Mouse (Mus musculus) left cerebral cortex, adult 9 months (tissue): ENCODE measurements at regions not wholly inside any gene's neighbourhood (a gene's known extent, or its start where the extent isn't known, plus 50 kb on each side); places are given as distances from the start of the nearest gene placed in this dataset.

Experiments used
- DNase-seq, 2 experiments: peaks; one replicate each; pipeline ENCODE4 v3.0.0; 2022; ENCODE audit warnings: low spot score in 2 of 2

DNA sequence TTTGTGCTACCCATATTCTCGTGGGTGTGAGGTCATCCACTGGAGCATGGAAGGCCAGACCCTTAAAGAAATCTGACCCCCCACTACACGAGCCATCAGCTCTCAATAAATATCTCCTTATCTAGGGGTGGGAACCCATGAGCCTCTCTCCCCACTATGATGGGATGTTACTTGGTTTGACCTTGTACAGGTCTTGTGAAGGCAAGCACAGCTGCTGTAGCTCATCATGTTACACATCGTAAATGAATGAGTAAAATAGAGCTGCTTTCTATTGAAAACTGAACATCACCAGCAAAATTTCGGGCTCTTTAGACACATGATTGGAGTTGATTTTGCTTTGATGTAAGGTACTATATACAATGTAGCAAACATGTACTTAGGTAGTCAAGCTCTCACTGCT is 414.8 kb upstream of the Frg1 start:
- DNase-seq, result no peak

DNA sequence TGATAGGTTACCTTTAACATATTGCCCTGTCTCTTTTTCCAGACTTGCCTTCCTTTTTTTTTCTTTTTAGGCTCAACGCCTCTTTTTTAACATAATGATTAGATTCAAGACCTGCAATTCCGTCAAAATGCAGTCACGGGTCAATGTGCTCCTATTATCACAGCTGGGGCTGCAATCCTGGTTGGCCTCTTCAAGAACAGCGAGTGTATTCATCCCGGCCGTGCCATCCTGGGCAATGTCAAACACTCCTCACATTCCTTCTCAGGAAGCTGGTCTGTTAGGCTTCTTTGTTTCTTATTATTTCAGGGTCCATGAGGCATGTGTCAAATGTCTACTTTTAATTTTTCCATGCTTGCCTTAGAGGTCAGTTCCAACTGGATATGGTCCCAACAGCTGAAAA is 413.5 kb upstream of the Frg1 start:
- DNase-seq, result no peak

DNA sequence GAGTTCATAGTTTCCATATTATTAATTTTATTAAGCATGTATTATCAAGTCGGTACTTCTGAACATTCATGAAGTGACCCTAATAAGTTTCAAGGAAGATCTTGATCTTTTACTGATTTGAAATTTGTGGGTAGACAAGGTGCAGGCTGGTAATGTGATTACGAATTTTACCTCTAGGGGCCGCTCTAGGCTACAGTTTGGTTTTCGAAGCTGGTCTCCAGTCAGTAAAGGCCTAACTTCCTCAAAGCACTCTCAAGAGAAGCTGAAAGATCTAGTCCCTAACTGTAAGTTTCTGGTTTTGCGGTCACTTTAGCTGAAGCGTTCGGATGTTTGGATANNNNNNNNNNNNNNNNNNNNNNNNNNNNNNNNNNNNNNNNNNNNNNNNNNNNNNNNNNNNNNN is 408.1 kb upstream of the Frg1 start:
- DNase-seq, result peak in 1 of 2 experiments; percentile 70

DNA sequence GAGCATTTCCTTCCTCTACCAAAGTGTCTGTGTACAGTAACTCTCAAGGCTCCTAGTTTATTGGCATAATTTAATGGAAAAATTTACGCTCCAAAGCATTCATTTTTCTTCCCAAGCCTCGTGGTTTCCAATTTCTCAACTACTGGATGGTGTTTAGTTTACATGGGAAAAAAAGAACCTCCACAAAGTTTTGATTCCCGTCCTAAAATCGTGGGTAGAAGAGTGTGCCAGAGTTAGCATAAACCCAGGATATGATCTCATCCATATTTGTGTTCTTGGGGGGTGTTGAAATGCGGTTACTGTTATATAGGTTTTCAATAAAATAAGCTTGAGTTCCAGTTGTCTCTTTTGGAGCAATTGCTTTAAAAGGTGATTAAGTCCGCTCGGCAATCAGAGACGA is 406.2 kb upstream of the Frg1 start:
- no peak for DNase-seq

GRCm38 (mm10) chr8:41821676-41822075 is 404.8 kb upstream of the Frg1 start:
- peak in 1 of 2 experiments; percentile 13 for DNase-seq

- no peak for DNase-seq
These were observed 403.9 kb upstream of the Frg1 start for GRCm38 (mm10) chr8:41820605-41821395.

DNA sequence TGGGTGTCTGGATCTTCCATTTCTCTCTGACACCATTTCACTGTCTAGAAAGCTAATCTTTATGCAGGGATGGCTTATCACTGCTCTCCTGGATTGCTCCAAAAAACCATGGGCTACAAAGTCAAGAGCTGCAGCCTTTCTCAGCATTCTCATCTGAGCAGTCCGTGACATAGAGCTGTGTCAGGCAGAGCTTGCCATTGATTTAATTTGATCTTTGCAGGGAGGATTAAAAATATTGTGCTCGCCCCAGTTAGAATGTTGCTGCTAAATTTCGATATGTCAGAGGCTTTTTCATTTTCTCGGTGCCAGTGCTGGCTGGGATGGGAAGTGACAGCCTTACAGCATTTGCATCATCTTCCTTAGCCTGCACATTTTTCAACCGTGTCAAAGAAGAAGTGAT is 401.7 kb upstream of the Frg1 start:
- no peak for DNase-seq

DNA sequence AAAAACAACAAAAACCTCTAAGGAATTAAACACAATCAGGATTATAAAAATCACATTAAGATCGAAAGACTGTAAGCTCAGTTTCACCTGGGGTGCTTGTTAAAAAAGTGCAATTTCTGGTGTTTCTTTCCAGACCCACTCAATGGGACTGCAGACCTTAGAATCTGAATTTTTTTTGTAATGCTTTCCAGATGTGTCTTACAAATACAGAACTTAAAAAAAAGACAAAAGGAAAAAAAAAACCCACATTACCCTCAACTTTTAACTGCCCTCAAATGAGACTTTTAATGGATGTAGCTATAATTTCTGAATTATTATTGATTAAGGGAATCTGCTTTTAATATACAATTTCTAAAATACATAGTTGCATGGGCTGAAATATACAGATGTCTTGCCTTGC is 401.2 kb upstream of the Frg1 start:
- DNase-seq, result no peak

- DNase-seq, result no peak
These were observed 398.4 kb upstream of the Frg1 start for GRCm38 (mm10) chr8:41815272-41815671.

DNA sequence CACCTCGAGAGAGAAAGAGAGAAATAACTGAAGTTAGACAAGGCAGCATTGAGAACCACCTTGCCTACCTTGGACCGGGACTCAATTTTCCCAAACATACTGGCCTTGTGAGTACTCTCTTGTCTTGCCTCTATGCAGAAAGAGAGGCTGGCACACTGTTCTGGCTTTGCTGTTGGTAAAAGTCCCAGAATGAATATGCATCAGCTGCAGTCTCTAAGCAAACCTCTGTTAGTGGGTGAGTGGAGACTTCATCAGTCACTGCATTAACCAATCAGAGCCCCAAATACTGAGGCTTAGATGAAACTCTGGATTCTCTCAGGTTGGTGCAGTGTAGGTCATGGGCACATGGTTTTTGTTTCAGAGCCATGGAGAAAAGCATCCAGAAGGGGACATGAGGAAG is 378.8 kb upstream of the Frg1 start:
- DNase-seq, result no peak

DNA sequence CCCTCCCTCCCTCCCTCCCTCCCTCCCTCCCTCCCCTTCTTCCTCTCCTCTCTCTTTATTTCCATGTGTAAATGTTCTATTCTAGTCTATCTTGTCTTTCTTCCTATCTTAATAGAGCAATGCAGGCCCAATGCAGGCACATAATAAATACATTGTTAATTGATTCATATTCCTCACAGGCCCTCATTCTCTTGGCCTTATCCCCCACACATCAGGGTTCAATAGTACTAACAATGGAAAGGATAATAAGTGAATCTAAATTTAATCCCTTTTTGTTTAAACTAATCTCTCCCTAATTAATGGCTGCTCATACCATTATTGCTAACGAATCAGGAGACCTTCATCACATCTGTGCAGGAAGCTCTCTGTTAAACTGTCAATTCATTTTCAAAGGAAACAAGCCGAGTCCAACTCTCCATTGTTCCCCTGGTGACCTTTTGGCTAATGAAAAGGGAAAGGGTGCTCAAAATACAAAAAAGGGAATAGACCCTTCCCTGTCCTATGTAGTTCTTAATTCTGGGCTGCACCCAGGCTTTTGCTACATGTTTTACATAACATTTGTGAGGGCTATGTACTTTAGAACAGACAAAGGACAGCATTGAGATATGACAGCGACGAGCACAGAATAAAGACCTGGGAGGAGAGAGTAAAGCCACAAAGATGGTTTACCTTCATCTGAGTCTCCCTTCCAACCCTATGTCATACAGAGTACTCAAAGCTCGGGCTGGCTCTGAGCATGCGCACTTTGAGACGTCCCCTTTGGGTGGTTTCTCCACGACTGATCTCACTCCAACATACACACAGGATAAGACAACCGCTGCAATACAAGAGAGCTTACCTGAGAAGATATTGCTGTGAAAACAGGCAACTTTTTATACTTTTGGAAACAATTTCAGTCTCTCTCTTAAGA is 370.3 kb upstream of the Frg1 start:
- DNase-seq, result no peak

GRCm38 (mm10) chr8:41785977-41786376 is 369.1 kb upstream of the Frg1 start:
- DNase-seq, result no peak

DNA sequence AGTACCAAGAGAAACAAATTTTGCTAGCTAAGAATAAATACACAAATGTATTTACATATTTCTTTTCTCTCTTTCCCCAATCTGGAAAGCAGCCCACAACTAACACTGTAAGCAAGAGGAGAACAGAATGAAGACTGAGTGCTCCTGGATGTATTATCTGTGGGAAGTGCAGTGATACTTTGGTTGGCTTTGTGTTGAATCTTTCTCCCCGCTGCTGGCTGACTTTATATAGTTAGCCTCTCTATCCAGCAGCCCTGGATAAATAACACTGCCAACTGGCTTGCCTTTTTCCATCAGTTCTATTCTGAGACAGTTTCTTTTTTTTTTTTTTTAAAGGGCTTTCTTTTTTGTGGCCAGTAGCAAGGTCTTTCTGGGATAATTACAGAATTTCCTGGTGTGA is 366.0 kb upstream of the Frg1 start:
- no peak for DNase-seq

DNA sequence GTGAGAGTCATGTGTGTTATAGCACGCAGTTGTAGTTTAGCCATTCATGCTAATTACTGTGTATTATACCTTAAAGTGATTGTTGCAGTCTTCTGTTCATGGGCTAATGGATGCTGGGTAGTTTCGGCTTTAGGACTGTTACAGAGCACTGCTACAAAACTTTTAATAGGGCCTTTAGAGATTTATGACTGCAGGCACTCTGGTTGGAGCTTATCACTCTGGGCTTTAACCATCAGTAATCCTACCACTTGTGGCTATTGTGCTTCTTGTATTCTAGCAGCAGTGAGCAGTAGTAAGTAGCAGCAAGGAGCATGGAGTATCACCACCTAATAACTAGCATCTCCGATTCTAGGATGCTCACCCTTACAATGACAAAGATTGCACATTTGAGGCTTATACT is 362.6 kb upstream of the Frg1 start:
- DNase-seq, result no peak

- no peak for DNase-seq
These were observed 354.9 kb upstream of the Frg1 start for GRCm38 (mm10) chr8:41771729-41772128.

DNA sequence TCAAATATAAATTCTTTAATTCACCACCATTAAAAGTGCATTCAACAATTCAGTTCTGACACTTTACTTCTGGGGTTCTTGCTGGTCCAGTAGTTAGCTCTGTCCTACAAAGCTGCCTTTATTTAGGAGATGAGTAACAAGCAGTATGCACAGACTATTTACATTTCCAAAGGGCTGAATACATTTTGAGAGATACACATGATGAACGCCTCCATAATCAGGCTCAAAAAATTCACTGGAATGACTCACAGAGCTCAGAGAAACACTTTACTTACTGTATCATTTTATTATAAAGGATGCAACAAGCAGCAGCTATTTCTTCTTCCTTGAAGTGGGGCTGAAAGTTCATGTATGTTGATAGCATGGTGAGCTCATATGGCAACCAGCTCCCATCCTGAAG is 336.6 kb upstream of the Frg1 start:
- peak; percentile 40 to 48 for DNase-seq

- peak in 1 of 2 experiments; percentile 8 for DNase-seq
These were observed 335.8 kb upstream of the Frg1 start for GRCm38 (mm10) chr8:41752641-41753040.

DNA sequence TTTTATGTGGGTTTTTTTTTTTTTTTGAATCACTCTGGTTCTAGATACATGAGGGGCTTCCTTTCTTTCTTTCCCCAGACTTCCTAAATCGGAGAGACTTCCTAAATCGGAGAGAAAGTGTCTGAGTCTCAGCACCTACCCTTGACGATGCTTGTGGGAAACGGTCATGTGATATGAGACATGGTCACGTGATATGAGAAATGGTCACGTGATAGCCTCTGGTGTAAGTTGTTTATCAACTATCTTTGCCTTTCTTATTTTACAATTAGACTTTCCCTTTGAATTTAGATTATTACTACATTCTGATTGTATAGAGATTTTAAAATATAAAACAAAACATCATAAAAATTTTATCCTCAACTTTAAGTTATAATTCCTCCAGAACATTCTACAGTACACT is 330.1 kb upstream of the Frg1 start:
- no peak for DNase-seq

- no peak for DNase-seq
These were observed 326.2 kb upstream of the Frg1 start for GRCm38 (mm10) chr8:41742796-41743670.

DNA sequence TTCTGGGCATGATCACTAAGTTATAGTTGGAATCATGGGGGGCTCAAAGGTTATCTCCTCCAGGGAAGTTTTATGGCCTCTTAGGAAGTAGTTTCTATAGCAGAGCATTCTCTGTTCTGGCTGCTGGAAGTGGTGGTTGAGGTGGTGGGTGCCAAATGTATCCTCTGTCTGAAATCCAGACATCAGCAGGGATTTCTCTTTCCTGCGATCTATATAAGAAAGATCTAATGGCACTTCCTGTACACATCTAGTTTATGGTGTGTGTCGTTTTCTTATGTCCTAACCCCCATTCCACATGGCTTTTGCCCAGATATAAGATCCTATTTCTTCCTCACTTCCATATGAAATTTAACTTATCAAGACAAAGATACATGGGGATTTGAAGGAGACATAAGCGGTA is 300.1 kb upstream of the Frg1 start:
- DNase-seq, result no peak

DNA sequence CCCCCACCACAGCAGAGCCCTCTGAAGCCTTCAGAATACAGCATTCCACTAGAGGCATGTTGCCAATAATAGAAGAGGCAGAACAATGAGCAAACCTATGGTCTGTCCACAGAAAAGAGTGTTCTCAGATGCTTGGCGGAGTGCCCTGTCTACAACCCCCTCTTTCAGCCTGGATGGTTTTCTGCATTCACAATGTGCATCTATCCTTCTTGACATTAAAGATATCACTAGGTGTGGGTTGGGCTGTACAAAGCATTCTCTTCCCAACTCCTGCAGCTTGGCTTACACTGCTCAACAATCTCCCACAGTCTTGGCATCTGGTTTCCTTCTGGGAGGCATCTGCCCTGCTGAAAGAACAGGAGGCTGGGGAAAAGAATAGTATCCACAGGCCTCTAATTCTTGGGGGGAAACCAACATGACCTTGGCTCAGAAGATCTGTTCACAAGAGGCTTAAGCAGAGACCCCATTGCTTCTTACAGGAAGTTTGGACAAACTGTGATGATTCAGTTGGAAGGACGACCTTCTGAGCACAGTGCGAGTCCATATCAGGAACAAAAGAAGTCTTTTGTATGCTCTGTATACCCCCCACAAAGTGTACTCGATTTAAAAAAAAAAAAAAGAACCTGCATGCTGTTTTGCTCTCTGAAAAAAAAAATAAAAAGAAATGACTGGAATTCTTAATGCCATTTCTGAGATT is 296.9 kb upstream of the Frg1 start:
- DNase-seq, result peak; percentile 33 to 77
